Mouse (Mus musculus): Measurements from ENCODE around the gene Vmn2r88. TPM values are rescaled to one million over a fixed set of nuclear protein-coding genes. Genes with fewer than 3 reads are reported as not detected.
"Not testable (repeated sequence)": the region's sequence is repeated elsewhere in the genome, so short reads cannot be mapped to it uniquely, and the experiment has no call there.

Vmn2r88 gene
- not detected in 2 replicates for polyA plus RNA-seq (2014; fragmentation: Nextera tagmentation; extraction: Ambion mirVana)

- Histone ChIP-seq H3K4me1 (replicated peaks; ENCODE audit: control insufficient read depth, insufficient read depth, low read length) (no peaks in the 10 kb centered on the region), H3K27me3 (replicated peaks; ENCODE audit: control insufficient read depth, insufficient read depth, low read length) (no peaks in the 10 kb centered on the region), H3K9ac (ENCODE audit: low read length) (no peak within 1 kb of the TSS), H3K36me3 (ENCODE audit: control insufficient read depth, insufficient read depth, low read length) (no peaks in the 10 kb centered on the region), H3K27ac (ENCODE audit: low read depth) (no peak within 1 kb of the TSS), H3K4me3 (ENCODE audit: low read depth, low read length) (no peak within 1 kb of the TSS), H3K4me2 (ENCODE audit: low read length) (no peak within 1 kb of the TSS), H3K9me3 (ENCODE audit: control insufficient read depth, low read length) (no peaks in the 10 kb centered on the region)
- WGBS = 85% methylated on average over 1 of the region's 1 CpGs
- ATAC-seq (replicated peaks; ENCODE audit: low FRiP score, low TSS enrichment, low read depth) = no peak
- no peak for DNase-seq (ENCODE audit: low spot score)
Observed at GRCm38 (mm10) chr14:51410520-51410919, at the start of gene Vmn2r88. Gene Vmn2r88, plus strand, starts transcription at chr14:51410820.

GRCm38 (mm10) chr14:51361456-51361855, 49.2 kb upstream of the Vmn2r88 start, which contains the start of gene Gm7247:
Gene Gm7247, plus strand, starts transcription at chr14:51361756.
- H3K4me1 ChIP-seq (replicated peaks; ENCODE audit: control insufficient read depth, insufficient read depth, low read length) = no peaks in the 10 kb centered on the region
- H3K27ac ChIP-seq (ENCODE audit: low read depth) = no peak within 1 kb of the TSS
- no peaks in the 10 kb centered on the region for H3K9me3 ChIP-seq (ENCODE audit: control insufficient read depth, low read length)
- no peak for DNase-seq (ENCODE audit: low spot score)
- no peak within 1 kb of the TSS for H3K4me3 ChIP-seq (ENCODE audit: low read depth, low read length)
- 100% methylated on average over 1 of the region's 1 CpGs for WGBS
- H3K36me3 ChIP-seq (ENCODE audit: control insufficient read depth, insufficient read depth, low read length) = no peaks in the 10 kb centered on the region
- no peak within 1 kb of the TSS for H3K9ac ChIP-seq (ENCODE audit: low read length)
- no peak for ATAC-seq (replicated peaks; ENCODE audit: low FRiP score, low TSS enrichment, low read depth)
- H3K27me3 ChIP-seq (replicated peaks; ENCODE audit: control insufficient read depth, insufficient read depth, low read length) = no peaks in the 10 kb centered on the region
- no peak within 1 kb of the TSS for H3K4me2 ChIP-seq (ENCODE audit: low read length)

GRCm38 (mm10) chr14:51382805-51383204, 27.8 kb upstream of the Vmn2r88 start:
- Histone ChIP-seq H3K4me3 (ENCODE audit: low read depth, low read length) (no peak overlapping the region), H3K9ac (ENCODE audit: low read length) (no peak overlapping the region), H3K9me3 (ENCODE audit: control insufficient read depth, low read length) (0 out of 2 replicates have a peak, but pooled peaks cover 11% of the 10 kb centered on the region), H3K36me3 (ENCODE audit: control insufficient read depth, insufficient read depth, low read length) (no peaks in the 10 kb centered on the region), H3K27me3 (replicated peaks; ENCODE audit: control insufficient read depth, insufficient read depth, low read length) (no peaks in the 10 kb centered on the region), H3K27ac (ENCODE audit: low read depth) (no peak overlapping the region), H3K4me2 (ENCODE audit: low read length) (no peak overlapping the region), H3K4me1 (replicated peaks; ENCODE audit: control insufficient read depth, insufficient read depth, low read length) (no peaks in the 10 kb centered on the region)
- DNase-seq (ENCODE audit: low spot score) (no peak), ATAC-seq (replicated peaks; ENCODE audit: low FRiP score, low TSS enrichment, low read depth) (no peak)
- 94% methylated on average over 20 of the region's 20 CpGs for WGBS

- H3K27me3 ChIP-seq (replicated peaks; ENCODE audit: control insufficient read depth, insufficient read depth, low read length) = no peaks in the 10 kb centered on the region
- ATAC-seq (replicated peaks; ENCODE audit: low FRiP score, low TSS enrichment, low read depth) (no peak; the same call in 1 of the 2 replicates), DNase-seq (ENCODE audit: low spot score) (peak; percentile 56)
- 95% methylated on average over 10 of the region's 10 CpGs for WGBS
- H3K9ac ChIP-seq (ENCODE audit: low read length) = no peak overlapping the region
- H3K4me2 ChIP-seq (ENCODE audit: low read length) = no peak overlapping the region
- no peak overlapping the region for H3K4me3 ChIP-seq (ENCODE audit: low read depth, low read length)
- no peaks in the 10 kb centered on the region for H3K36me3 ChIP-seq (ENCODE audit: control insufficient read depth, insufficient read depth, low read length)
- H3K9me3 ChIP-seq (ENCODE audit: control insufficient read depth, low read length) = 0 out of 2 replicates have a peak, but pooled peaks cover 11% of the 10 kb centered on the region
- H3K27ac ChIP-seq (ENCODE audit: low read depth) = no peak overlapping the region
- no peaks in the 10 kb centered on the region for H3K4me1 ChIP-seq (replicated peaks; ENCODE audit: control insufficient read depth, insufficient read depth, low read length)
Observed at GRCm38 (mm10) chr14:51384351-51384750, 26.3 kb upstream of the Vmn2r88 start.

- Histone ChIP-seq H3K9ac (ENCODE audit: low read length) (no peak overlapping the region), H3K4me1 (replicated peaks; ENCODE audit: control insufficient read depth, insufficient read depth, low read length) (no peaks in the 10 kb centered on the region), H3K9me3 (ENCODE audit: control insufficient read depth, low read length) (0 out of 2 replicates have a peak, but pooled peaks cover 11% of the 10 kb centered on the region), H3K27me3 (replicated peaks; ENCODE audit: control insufficient read depth, insufficient read depth, low read length) (no peaks in the 10 kb centered on the region), H3K36me3 (ENCODE audit: control insufficient read depth, insufficient read depth, low read length) (no peaks in the 10 kb centered on the region), H3K4me3 (ENCODE audit: low read depth, low read length) (no peak overlapping the region), H3K27ac (ENCODE audit: low read depth) (no peak overlapping the region), H3K4me2 (ENCODE audit: low read length) (no peak overlapping the region)
- DNase-seq (ENCODE audit: low spot score) = peak; percentile 56
- 95% methylated on average over 4 of the region's 4 CpGs for WGBS
- no peak for ATAC-seq (replicated peaks; ENCODE audit: low FRiP score, low TSS enrichment, low read depth)
Observed at GRCm38 (mm10) chr14:51385741-51386140, 24.9 kb upstream of the Vmn2r88 start.

- H3K9ac ChIP-seq (ENCODE audit: low read length) = no peak overlapping the region
- 92% methylated on average over 8 of the region's 8 CpGs for WGBS
- H3K4me3 ChIP-seq (ENCODE audit: low read depth, low read length) = no peak overlapping the region
- H3K27ac ChIP-seq (ENCODE audit: low read depth) = no peak overlapping the region
- no peak overlapping the region for H3K4me2 ChIP-seq (ENCODE audit: low read length)
- DNase-seq (ENCODE audit: low spot score) = peak; percentile 53
- no peak for ATAC-seq (replicated peaks; ENCODE audit: low FRiP score, low TSS enrichment, low read depth)
- 0 out of 2 replicates have a peak, but pooled peaks cover 11% of the 10 kb centered on the region for H3K9me3 ChIP-seq (ENCODE audit: control insufficient read depth, low read length)
- H3K4me1 ChIP-seq (replicated peaks; ENCODE audit: control insufficient read depth, insufficient read depth, low read length) = no peaks in the 10 kb centered on the region
- no peaks in the 10 kb centered on the region for H3K27me3 ChIP-seq (replicated peaks; ENCODE audit: control insufficient read depth, insufficient read depth, low read length)
- no peaks in the 10 kb centered on the region for H3K36me3 ChIP-seq (ENCODE audit: control insufficient read depth, insufficient read depth, low read length)
Observed at GRCm38 (mm10) chr14:51387768-51388167, 22.9 kb upstream of the Vmn2r88 start.

GRCm38 (mm10) chr14:51388222-51388621, 22.4 kb upstream of the Vmn2r88 start:
- Histone ChIP-seq H3K4me2 (ENCODE audit: low read length) (no peak overlapping the region), H3K36me3 (ENCODE audit: control insufficient read depth, insufficient read depth, low read length) (no peaks in the 10 kb centered on the region), H3K9ac (ENCODE audit: low read length) (no peak overlapping the region), H3K27ac (ENCODE audit: low read depth) (no peak overlapping the region), H3K27me3 (replicated peaks; ENCODE audit: control insufficient read depth, insufficient read depth, low read length) (no peaks in the 10 kb centered on the region), H3K4me1 (replicated peaks; ENCODE audit: control insufficient read depth, insufficient read depth, low read length) (no peaks in the 10 kb centered on the region), H3K4me3 (ENCODE audit: low read depth, low read length) (no peak overlapping the region), H3K9me3 (ENCODE audit: control insufficient read depth, low read length) (0 out of 2 replicates have a peak, but pooled peaks cover 8% of the 10 kb centered on the region)
- DNase-seq (ENCODE audit: low spot score) (peak; percentile 70), ATAC-seq (replicated peaks; ENCODE audit: low FRiP score, low TSS enrichment, low read depth) (0 out of 2 replicates have a peak, but pooled peaks have one; percentile 24)
- WGBS = 94% methylated on average over 9 of the region's 9 CpGs

GRCm38 (mm10) chr14:51423885-51424284, 13.3 kb downstream of the Vmn2r88 start:
- WGBS = 66% methylated on average over 2 of the region's 2 CpGs
- H3K27ac ChIP-seq (ENCODE audit: low read depth) = no peak overlapping the region
- H3K9ac ChIP-seq (ENCODE audit: low read length) = no peak overlapping the region
- DNase-seq (ENCODE audit: low spot score) = no peak
- no peaks in the 10 kb centered on the region for H3K27me3 ChIP-seq (replicated peaks; ENCODE audit: control insufficient read depth, insufficient read depth, low read length)
- no peaks in the 10 kb centered on the region for H3K4me1 ChIP-seq (replicated peaks; ENCODE audit: control insufficient read depth, insufficient read depth, low read length)
- no peak for ATAC-seq (replicated peaks; ENCODE audit: low FRiP score, low TSS enrichment, low read depth)
- H3K4me3 ChIP-seq (ENCODE audit: low read depth, low read length) = no peak overlapping the region
- H3K4me2 ChIP-seq (ENCODE audit: low read length) = no peak overlapping the region
- H3K9me3 ChIP-seq (ENCODE audit: control insufficient read depth, low read length) = no peaks in the 10 kb centered on the region
- no peaks in the 10 kb centered on the region for H3K36me3 ChIP-seq (ENCODE audit: control insufficient read depth, insufficient read depth, low read length)

GRCm38 (mm10) chr14:51430138-51430537, 19.5 kb downstream of the Vmn2r88 start:
- H3K9ac ChIP-seq (ENCODE audit: low read length); H3K27ac ChIP-seq (ENCODE audit: low read depth); H3K4me3 ChIP-seq (ENCODE audit: low read depth, low read length); H3K4me1 ChIP-seq (replicated peaks; ENCODE audit: control insufficient read depth, insufficient read depth, low read length); DNase-seq (ENCODE audit: low spot score); ATAC-seq (replicated peaks; ENCODE audit: low FRiP score, low TSS enrichment, low read depth); H3K4me2 ChIP-seq (ENCODE audit: low read length); H3K36me3 ChIP-seq (ENCODE audit: control insufficient read depth, insufficient read depth, low read length); H3K9me3 ChIP-seq (ENCODE audit: control insufficient read depth, low read length); H3K27me3 ChIP-seq (replicated peaks; ENCODE audit: control insufficient read depth, insufficient read depth, low read length): not testable (repeated sequence)

Measured in intestine, embryonic 14.5 days (tissue).